Mouse (Mus musculus): ENCODE measurements around the gene Cd3d. TPM values are rescaled to one million over a fixed set of nuclear protein-coding genes. Genes with fewer than 3 reads are reported as not detected.

Cd3d gene
- polyA plus RNA-seq, 1 experiment = 5.3 TPM

- no peak for DNase-seq (ENCODE audit: low read depth, low spot score)
- 56% methylated on average over 5 of the region's 5 CpGs for WGBS
These were observed 5.4 kb downstream of the Cd3d start for GRCm38 (mm10) chr9:44986976-44987375.

DNA sequence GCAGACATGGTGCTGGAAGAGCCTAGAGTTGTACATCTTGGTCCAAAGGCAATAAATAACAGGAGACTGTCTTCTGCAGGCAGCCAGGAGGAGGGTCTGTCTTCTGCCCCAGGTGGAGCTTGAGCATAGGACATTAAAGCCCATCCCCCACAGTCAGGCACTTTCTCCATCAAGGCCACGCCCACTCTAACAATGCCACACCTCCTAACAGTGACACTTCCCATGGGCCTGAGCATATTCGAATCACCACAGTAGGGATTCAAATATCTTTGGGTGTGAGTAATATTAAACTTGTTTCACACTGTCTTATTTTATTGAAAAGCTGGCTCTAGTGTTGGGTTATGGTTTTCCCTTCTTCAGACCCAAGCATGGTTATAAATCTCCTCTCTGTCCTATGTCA, 10.2 kb downstream of the Cd3d start:
- WGBS = 69% methylated on average over 2 of the region's 2 CpGs

GRCm38 (mm10) chr9:44992271-44992670, 10.7 kb downstream of the Cd3d start:
- no peak for DNase-seq (ENCODE audit: low read depth, low spot score)

More for the DNA sequence above, 10.2 kb downstream of the Cd3d start:
- DNase-seq (ENCODE audit: low read depth, low spot score) = no peak

DNA sequence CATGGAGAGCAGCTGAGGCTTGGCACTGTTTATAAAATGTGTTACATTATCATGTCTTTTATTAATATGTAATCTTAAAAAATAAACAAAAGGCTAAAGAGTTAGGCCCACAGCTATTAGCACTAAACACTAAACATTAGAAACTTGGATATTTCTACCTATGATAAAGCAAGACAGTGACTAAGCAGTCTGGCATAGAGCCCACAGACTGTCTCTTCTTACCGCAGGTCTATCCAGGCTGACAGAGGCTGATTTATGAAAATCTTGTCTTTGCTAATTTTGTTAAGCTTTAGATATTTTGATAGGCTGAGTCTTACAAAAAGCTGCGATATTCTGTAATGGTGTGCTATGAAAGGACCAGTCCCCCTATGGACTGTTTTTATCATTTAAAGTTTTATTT, 11.7 kb downstream of the Cd3d start:
- 81% methylated on average over 2 of the region's 2 CpGs for WGBS
- DNase-seq (ENCODE audit: low read depth, low spot score) = no peak

DNA sequence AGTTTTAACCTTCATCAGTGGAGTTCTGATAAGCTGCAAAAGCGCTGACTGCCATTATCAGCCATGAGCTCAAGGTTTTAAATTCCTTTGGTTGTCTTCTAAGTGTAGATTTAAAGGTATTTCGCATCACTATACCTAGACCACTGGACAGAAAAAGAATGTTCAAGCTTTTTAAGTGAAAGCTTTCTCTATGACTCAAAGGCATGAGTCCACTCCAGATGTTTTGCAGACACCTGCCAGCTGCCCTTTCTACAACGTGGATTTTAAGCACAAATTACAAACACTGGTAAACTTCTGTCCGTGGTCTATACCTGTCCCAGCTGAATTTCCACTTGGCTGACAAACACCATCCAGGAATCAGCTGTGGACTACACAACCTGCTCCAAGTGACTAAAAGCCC, 13.4 kb downstream of the Cd3d start:
- DNase-seq (ENCODE audit: low read depth, low spot score) = no peak
- 60% methylated on average over 4 of the region's 4 CpGs for WGBS

- no peak for DNase-seq (ENCODE audit: low read depth, low spot score)
These were observed 15.0 kb downstream of the Cd3d start for GRCm38 (mm10) chr9:44996590-44996989.

GRCm38 (mm10) chr9:44998138-44998537, 16.6 kb downstream of the Cd3d start:
- 57% methylated on average over 11 of the region's 11 CpGs for WGBS
- no peak for DNase-seq (ENCODE audit: low read depth, low spot score)

More at GRCm38 (mm10) chr9:44996590-44996989, 15.0 kb downstream of the Cd3d start:
- WGBS = 89% methylated on average over 7 of the region's 7 CpGs

- WGBS = 56% methylated on average over 6 of the region's 6 CpGs
- DNase-seq (ENCODE audit: low read depth, low spot score) = no peak
These were observed 17.6 kb downstream of the Cd3d start for GRCm38 (mm10) chr9:44999171-44999570.

- 75% methylated on average over 5 of the region's 5 CpGs for WGBS
- DNase-seq (ENCODE audit: low read depth, low spot score) = no peak
These were observed 18.2 kb downstream of the Cd3d start for GRCm38 (mm10) chr9:44999776-45000175.

DNA sequence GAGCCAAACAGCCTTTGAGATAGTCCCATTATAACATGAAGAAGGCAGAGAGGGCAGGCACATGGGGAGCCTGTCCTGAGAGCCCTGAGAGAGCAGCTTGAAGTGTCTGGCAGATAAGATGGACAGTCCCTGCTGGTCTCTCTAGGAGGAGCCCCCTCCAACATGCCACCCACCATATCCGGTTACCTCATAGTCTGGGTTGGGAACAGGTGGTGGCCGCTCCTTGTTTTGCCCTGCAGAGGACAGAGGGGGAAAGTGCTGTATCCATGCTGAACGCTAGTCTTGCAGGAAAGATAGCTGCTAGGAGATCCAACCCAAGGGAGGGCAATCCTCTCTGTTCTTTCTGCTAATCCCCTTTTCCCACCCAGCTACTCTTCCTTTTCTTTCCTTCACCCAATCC, 18.7 kb downstream of the Cd3d start:
- 55% methylated on average over 3 of the region's 3 CpGs for WGBS
- no peak for DNase-seq (ENCODE audit: low read depth, low spot score)

DNA sequence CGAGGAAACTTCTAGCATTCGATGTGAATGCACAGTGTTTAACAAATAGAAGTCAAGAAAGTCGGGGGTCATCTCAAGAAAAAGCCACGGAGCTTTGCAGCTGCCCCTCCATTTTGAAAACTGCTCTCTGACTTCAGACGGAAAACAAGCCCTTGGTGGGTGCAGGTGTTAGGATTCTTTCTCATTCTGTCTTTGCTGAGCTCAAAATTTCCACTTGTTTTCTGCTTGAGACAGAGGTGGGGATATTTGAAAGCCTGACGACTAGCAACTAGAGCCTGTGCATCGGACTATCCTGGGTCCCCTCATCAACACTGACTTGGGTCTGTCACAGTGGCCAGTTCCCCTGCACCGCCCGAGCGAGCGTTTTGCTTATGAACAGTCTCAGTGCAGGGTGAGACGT, 25.8 kb downstream of the Cd3d start:
- no peak for DNase-seq (ENCODE audit: low read depth, low spot score)
- 60% methylated on average over 12 of the region's 12 CpGs for WGBS

- DNase-seq (ENCODE audit: low read depth, low spot score) = no peak
- WGBS = 86% methylated on average over 4 of the region's 4 CpGs
These were observed 26.8 kb downstream of the Cd3d start for GRCm38 (mm10) chr9:45008342-45008741.

- DNase-seq (ENCODE audit: low read depth, low spot score) = no peak
- WGBS = 83% methylated on average over 19 of the region's 19 CpGs
These were observed 27.8 kb downstream of the Cd3d start, which contains the start of gene Cd3e for GRCm38 (mm10) chr9:45009180-45010078. TSS of gene Cd3e (minus strand) at chr9:45009627.

GRCm38 (mm10) chr9:45010461-45010860, 28.9 kb downstream of the Cd3d start:
- 68% methylated on average over 4 of the region's 4 CpGs for WGBS
- DNase-seq (ENCODE audit: low read depth, low spot score) = no peak

GRCm38 (mm10) chr9:45011291-45011690, 29.7 kb downstream of the Cd3d start:
- DNase-seq (ENCODE audit: low read depth, low spot score) = no peak
- 37% methylated on average over 6 of the region's 6 CpGs for WGBS

GRCm38 (mm10) chr9:45014879-45015278, 33.3 kb downstream of the Cd3d start:
- WGBS = 38% methylated on average over 2 of the region's 2 CpGs
- DNase-seq (ENCODE audit: low read depth, low spot score) = no peak

DNA sequence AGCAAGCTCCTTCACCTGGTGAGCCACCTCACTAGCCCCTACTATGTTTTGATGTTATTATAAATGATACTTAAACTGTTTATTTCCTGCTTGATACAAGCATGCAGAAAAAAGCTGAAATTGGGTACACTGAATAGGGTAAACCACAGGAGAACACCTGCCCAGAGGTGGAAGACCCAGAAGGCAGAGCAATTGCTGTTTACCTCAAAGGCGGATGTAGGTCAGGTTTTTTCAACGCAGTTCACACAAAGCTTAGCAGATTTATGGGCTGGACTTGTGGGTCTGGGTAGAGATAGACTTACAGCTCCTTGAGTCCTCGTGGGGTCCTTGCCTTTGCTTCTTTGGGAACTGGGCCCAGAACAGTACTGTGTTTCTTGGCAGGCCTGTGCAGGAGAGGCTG, 34.3 kb downstream of the Cd3d start:
- DNase-seq (ENCODE audit: low read depth, low spot score) = no peak
- 49% methylated on average over 3 of the region's 3 CpGs for WGBS

- no peak for DNase-seq (ENCODE audit: low read depth, low spot score)
- WGBS = 71% methylated on average over 11 of the region's 11 CpGs
These were observed 36.4 kb downstream of the Cd3d start for GRCm38 (mm10) chr9:45018031-45018430.

- no peak for DNase-seq (ENCODE audit: low read depth, low spot score)
- WGBS = 5% methylated on average over 3 of the region's 3 CpGs
These were observed 41.2 kb downstream of the Cd3d start for GRCm38 (mm10) chr9:45022800-45023199.

DNA sequence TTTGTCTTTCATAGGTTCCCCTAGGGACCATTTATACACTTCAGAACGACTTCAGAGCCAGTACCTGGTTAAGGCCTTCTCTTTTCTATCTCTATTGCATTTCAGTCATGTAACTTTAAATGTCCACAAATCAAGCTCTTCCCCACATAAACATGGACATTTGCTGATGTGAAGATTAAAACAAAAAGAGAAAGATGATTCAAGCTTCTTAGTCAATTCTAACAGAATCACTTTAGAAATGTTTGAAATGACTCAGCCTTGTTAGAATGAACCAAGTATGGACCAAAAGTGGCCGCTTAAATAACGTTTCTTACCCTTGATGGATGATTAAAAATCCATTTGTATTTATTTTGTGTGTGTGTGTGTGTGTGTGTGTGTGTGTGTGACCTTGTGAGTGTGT, 42.1 kb downstream of the Cd3d start:
- DNase-seq (ENCODE audit: low read depth, low spot score) = no peak
- 76% methylated on average over 3 of the region's 3 CpGs for WGBS

- 85% methylated on average over 2 of the region's 2 CpGs for WGBS
- DNase-seq (ENCODE audit: low read depth, low spot score) = no peak
These were observed 42.6 kb downstream of the Cd3d start for GRCm38 (mm10) chr9:45024187-45024586.
